Mouse (Mus musculus): Measurements from ENCODE around the gene Tnfsf4. TPM values are rescaled to one million over a fixed set of nuclear protein-coding genes. Genes with fewer than 3 reads are reported as not detected.

The Tnfsf4 gene
- polyA plus RNA-seq, 1 experiment from 2014 or later, result not detected

DNA sequence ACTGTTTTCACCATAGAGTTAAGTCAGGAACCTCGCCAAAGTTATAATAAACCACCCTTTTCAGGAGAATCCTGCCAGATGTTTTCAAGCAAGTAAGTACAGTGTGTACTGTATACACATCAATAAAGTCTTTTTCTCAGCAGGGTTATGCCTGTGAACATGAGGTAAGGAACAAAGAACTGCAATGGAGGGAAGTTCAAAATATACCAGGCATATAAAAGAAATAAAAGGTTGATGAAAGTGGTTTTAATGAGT, 31.8 kb downstream of the Tnfsf4 start:
- Histone ChIP-seq H3K4me2 (ENCODE audit: low read length) (no peak overlapping the region), H3K4me1 (ENCODE audit: control insufficient read depth, insufficient read depth, low read depth, low read length) (no peaks in the 10 kb centered on the region), H3K27ac (ENCODE audit: low read depth, low read length) (no peak overlapping the region), H3K9me3 (ENCODE audit: control insufficient read depth, low read length) (no peaks in the 10 kb centered on the region), H3K27me3 (replicated peaks; ENCODE audit: control insufficient read depth, insufficient read depth, low read length) (no peaks in the 10 kb centered on the region), H3K36me3 (ENCODE audit: control insufficient read depth, insufficient read depth, low read length) (no peaks in the 10 kb centered on the region), H3K9ac (ENCODE audit: low read depth, low read length) (no peak overlapping the region), H3K4me3 (ENCODE audit: low read length) (no peak overlapping the region)
- WGBS, result 97% methylated on average over 1 of the region's 1 CpGs
- no peak for ATAC-seq

GRCm38 (mm10) chr1:161435781-161436180, 40.6 kb downstream of the Tnfsf4 start:
- no peak overlapping the region for H3K4me3 ChIP-seq (ENCODE audit: low read length)
- WGBS, result 73% methylated on average over 2 of the region's 2 CpGs
- no peak overlapping the region for H3K27ac ChIP-seq (ENCODE audit: low read depth, low read length)
- no peaks in the 10 kb centered on the region for H3K36me3 ChIP-seq (ENCODE audit: control insufficient read depth, insufficient read depth, low read length)
- no peaks in the 10 kb centered on the region for H3K27me3 ChIP-seq (replicated peaks; ENCODE audit: control insufficient read depth, insufficient read depth, low read length)
- no peak overlapping the region for H3K4me2 ChIP-seq (ENCODE audit: low read length)
- no peaks in the 10 kb centered on the region for H3K4me1 ChIP-seq (ENCODE audit: control insufficient read depth, insufficient read depth, low read depth, low read length)
- H3K9ac ChIP-seq (ENCODE audit: low read depth, low read length), result no peak overlapping the region
- H3K9me3 ChIP-seq (ENCODE audit: control insufficient read depth, low read length), result no peaks in the 10 kb centered on the region
- no peak for ATAC-seq

- no peak overlapping the region for H3K4me2 ChIP-seq (ENCODE audit: low read length)
- H3K9ac ChIP-seq (ENCODE audit: low read depth, low read length), result no peak overlapping the region
- no peaks in the 10 kb centered on the region for H3K36me3 ChIP-seq (ENCODE audit: control insufficient read depth, insufficient read depth, low read length)
- no peak overlapping the region for H3K4me3 ChIP-seq (ENCODE audit: low read length)
- H3K27me3 ChIP-seq (replicated peaks; ENCODE audit: control insufficient read depth, insufficient read depth, low read length), result no peaks in the 10 kb centered on the region
- no peak for ATAC-seq
- 89% methylated on average over 6 of the region's 6 CpGs for WGBS
- H3K9me3 ChIP-seq (ENCODE audit: control insufficient read depth, low read length), result no peaks in the 10 kb centered on the region
- no peaks in the 10 kb centered on the region for H3K4me1 ChIP-seq (ENCODE audit: control insufficient read depth, insufficient read depth, low read depth, low read length)
- no peak overlapping the region for H3K27ac ChIP-seq (ENCODE audit: low read depth, low read length)
Measured at GRCm38 (mm10) chr1:161436503-161436902, 41.3 kb downstream of the Tnfsf4 start.

- H3K4me1 ChIP-seq (ENCODE audit: control insufficient read depth, insufficient read depth, low read depth, low read length), result no peaks in the 10 kb centered on the region
- WGBS, result 67% methylated on average over 7 of the region's 7 CpGs
- H3K27me3 ChIP-seq (replicated peaks; ENCODE audit: control insufficient read depth, insufficient read depth, low read length), result no peaks in the 10 kb centered on the region
- H3K27ac ChIP-seq (ENCODE audit: low read depth, low read length), result no peak overlapping the region
- no peak overlapping the region for H3K4me3 ChIP-seq (ENCODE audit: low read length)
- H3K9me3 ChIP-seq (ENCODE audit: control insufficient read depth, low read length), result no peaks in the 10 kb centered on the region
- no peak overlapping the region for H3K9ac ChIP-seq (ENCODE audit: low read depth, low read length)
- H3K4me2 ChIP-seq (ENCODE audit: low read length), result no peak overlapping the region
- no peaks in the 10 kb centered on the region for H3K36me3 ChIP-seq (ENCODE audit: control insufficient read depth, insufficient read depth, low read length)
- no peak for ATAC-seq
Measured at GRCm38 (mm10) chr1:161444858-161445257, 49.6 kb downstream of the Tnfsf4 start.

DNA sequence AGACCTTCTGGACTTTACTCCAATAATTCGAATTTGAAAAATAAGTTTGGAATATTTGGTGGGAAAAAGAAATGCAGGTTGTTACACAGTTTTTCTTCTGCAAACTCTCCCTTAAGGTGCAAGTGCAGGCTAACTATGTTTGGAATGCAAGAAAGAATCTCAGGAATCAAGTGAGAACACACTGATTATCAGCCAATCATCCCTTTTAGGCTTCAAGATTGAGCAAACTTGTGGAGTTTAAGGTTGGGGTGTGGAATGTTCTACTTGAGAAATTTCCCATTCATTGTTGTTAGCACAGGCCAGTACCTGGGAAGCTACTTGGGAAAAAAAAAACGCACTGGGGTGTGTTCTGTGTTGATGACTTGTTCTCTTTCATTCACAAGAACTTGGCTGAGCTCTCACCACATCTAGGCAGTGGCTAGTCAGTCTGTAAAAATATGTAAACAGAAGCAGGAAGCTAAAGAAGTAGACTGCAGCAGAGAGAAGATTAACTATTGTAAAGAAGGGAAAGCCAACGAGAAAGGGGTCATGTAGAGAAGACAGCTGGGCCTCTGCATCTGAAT, 56.6 kb downstream of the Tnfsf4 start:
- Histone ChIP-seq H3K36me3 (ENCODE audit: control insufficient read depth, insufficient read depth, low read length) (no peaks in the 10 kb centered on the region), H3K27ac (ENCODE audit: low read depth, low read length) (no peak overlapping the region), H3K9me3 (ENCODE audit: control insufficient read depth, low read length) (no peaks in the 10 kb centered on the region), H3K4me1 (ENCODE audit: control insufficient read depth, insufficient read depth, low read depth, low read length) (no peaks in the 10 kb centered on the region), H3K4me3 (ENCODE audit: low read length) (no peak overlapping the region), H3K27me3 (replicated peaks; ENCODE audit: control insufficient read depth, insufficient read depth, low read length) (no peaks in the 10 kb centered on the region), H3K4me2 (ENCODE audit: low read length) (no peak overlapping the region), H3K9ac (ENCODE audit: low read depth, low read length) (no peak overlapping the region)
- ATAC-seq, result no peak
- 59% methylated on average over 3 of the region's 3 CpGs for WGBS

GRCm38 (mm10) chr1:161452250-161452649, 57.0 kb downstream of the Tnfsf4 start:
- Histone ChIP-seq H3K9ac (ENCODE audit: low read depth, low read length) (no peak overlapping the region), H3K36me3 (ENCODE audit: control insufficient read depth, insufficient read depth, low read length) (no peaks in the 10 kb centered on the region), H3K4me1 (ENCODE audit: control insufficient read depth, insufficient read depth, low read depth, low read length) (no peaks in the 10 kb centered on the region), H3K27me3 (replicated peaks; ENCODE audit: control insufficient read depth, insufficient read depth, low read length) (no peaks in the 10 kb centered on the region), H3K9me3 (ENCODE audit: control insufficient read depth, low read length) (no peaks in the 10 kb centered on the region), H3K4me3 (ENCODE audit: low read length) (no peak overlapping the region), H3K4me2 (ENCODE audit: low read length) (no peak overlapping the region), H3K27ac (ENCODE audit: low read depth, low read length) (no peak overlapping the region)
- 91% methylated on average over 1 of the region's 1 CpGs for WGBS
- ATAC-seq, result no peak

- Histone ChIP-seq H3K9ac (ENCODE audit: low read depth, low read length) (no peak overlapping the region), H3K4me3 (ENCODE audit: low read length) (no peak overlapping the region), H3K27ac (ENCODE audit: low read depth, low read length) (no peak overlapping the region), H3K27me3 (replicated peaks; ENCODE audit: control insufficient read depth, insufficient read depth, low read length) (no peaks in the 10 kb centered on the region), H3K4me2 (ENCODE audit: low read length) (no peak overlapping the region), H3K4me1 (ENCODE audit: control insufficient read depth, insufficient read depth, low read depth, low read length) (no peaks in the 10 kb centered on the region), H3K9me3 (ENCODE audit: control insufficient read depth, low read length) (no peaks in the 10 kb centered on the region), H3K36me3 (ENCODE audit: control insufficient read depth, insufficient read depth, low read length) (no peaks in the 10 kb centered on the region)
- WGBS, result 67% methylated on average over 2 of the region's 2 CpGs
- no peak for ATAC-seq
Measured at GRCm38 (mm10) chr1:161463388-161464085, 68.3 kb downstream of the Tnfsf4 start.

Other genes with a start within 250 kb of the Tnfsf4 start
- gene Tex50, start 236.1 kb upstream of the Tnfsf4 start, polyA plus RNA-seq (2015; fragmentation: Nextera tagmentation; extraction: Ambion mirVana), result 0.87 and 1.1 TPM in 2 replicates
- gene Prdx6, start 144.2 kb upstream of the Tnfsf4 start, polyA plus RNA-seq (2015; fragmentation: Nextera tagmentation; extraction: Ambion mirVana), result 182 and 208 TPM in 2 replicates
- gene Tnfsf18, start 99.2 kb downstream of the Tnfsf4 start, polyA plus RNA-seq (2015; fragmentation: Nextera tagmentation; extraction: Ambion mirVana), result 0.12 TPM in 1 of 2 replicates, not detected in the other

All from hindbrain, embryonic 16.5 days (tissue).